Mouse (Mus musculus): Measurements from ENCODE around the gene 2410004B18Rik. TPM values are rescaled to one million over a fixed set of nuclear protein-coding genes. Genes with fewer than 3 reads are reported as not detected.
"Not testable (repeated sequence)": the region's sequence is repeated elsewhere in the genome, so short reads cannot be mapped to it uniquely, and the experiment has no call there.

The 2410004B18Rik gene
- total RNA-seq, 2 experiments from 2014 or later, result 21.6 to 22.5 TPM

DNA sequence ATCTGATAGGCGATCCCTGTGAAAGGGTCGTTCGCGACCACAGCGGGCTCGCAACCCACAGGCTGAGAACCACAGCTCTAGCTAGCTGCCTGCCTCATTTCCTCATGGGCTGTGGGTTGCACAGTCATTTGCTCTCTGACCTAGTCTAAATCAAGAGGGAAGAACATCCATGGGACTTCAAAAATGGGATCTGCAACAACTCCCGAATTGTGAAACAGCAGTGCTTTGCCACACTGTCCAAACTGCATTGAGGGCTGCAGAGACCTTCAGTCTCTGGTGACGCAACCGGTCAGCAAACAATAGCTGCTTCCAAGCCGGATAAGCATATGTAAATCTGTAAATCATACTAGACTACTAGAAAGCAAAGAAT lies 26.2 kb downstream of the 2410004B18Rik start:
- no peak for DNase-seq (ENCODE audit: low spot score in 2 of 2)

DNA sequence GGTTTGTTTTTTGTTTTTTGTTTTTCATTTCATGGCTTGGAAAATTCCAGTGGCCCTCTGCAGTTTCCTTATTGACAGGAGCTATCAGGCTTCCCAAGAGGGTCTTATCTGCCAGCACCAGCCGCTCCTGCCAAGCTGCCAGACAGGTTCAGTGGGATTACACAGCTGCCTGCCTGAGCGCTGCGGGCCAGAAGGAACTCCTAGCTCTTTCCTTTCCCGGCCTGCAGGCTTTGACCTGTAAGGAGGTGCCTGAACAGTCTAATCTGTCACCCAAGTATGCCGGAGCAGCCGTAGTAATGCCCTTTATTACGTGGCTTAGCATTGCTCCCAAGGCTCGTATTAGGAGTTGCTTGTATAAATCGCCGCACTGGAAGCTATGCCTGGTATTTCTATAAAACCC lies 26.7 kb downstream of the 2410004B18Rik start:
- no peak for DNase-seq (ENCODE audit: low spot score in 2 of 2)

DNA sequence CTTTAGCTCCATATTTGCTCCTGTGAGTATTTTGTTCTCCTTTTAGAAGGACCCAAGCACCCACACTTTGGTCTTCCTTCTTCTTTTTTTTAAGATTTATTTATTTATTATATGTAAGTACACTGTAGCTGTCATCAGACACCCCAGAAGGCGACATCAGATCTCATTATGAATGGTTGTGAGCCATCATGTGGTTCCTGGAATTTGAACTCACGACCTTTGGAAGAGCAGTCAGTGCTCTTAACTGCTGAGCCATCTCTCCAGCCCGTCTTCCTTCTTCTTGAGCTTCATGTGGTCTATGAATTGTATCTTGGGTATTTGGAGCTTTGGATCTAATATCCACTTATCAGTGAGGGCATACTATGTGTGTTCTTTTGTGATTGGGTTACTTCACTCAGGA lies 27.8 kb downstream of the 2410004B18Rik start:
- not testable (repeated sequence) for DNase-seq (ENCODE audit: low spot score in 2 of 2)

DNA sequence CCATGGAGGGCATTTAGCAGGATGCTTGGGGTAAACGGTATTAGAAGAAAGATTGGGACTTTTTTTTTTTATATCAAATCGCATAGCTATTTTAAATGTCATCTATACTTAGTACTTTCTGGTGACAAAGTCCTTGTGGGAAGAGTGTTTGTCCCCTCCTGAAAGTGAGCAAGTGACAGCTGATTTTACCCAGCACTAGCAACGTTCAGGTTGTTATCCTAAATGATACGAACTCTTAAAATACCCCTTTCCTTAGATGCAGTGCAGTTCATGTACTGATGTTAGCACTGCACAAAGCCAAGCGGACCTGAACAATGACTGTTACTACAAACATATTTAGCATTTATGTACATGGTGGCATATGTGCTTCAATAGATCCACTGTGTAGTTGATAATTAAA lies 29.0 kb downstream of the 2410004B18Rik start:
- no peak for DNase-seq (ENCODE audit: low spot score in 2 of 2)

DNA sequence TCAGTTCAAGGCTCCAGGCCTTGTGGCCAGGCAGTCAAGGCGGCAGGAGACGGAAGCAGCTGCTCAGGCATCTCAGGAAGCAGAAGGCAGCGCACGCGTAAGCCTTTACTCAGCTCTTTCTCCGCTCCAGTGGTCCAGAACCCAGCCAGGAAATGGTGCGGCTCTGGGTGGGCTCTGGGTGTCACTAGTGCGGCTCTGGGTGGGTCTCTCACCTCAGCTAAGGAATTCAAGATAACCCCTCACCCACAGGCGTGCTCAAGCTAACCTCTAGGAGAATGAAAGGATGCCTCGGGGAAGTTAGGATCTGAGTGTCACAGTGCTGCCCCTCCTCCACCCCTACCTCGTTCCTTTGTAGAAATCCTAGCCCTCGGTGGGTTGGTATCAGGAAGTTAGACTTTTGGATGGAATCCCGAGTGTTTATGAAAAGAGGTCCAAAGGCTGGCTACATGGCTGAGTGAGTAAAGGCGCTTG lies 31.3 kb downstream of the 2410004B18Rik start:
- DNase-seq (ENCODE audit: low spot score in 2 of 2), result no peak

DNA sequence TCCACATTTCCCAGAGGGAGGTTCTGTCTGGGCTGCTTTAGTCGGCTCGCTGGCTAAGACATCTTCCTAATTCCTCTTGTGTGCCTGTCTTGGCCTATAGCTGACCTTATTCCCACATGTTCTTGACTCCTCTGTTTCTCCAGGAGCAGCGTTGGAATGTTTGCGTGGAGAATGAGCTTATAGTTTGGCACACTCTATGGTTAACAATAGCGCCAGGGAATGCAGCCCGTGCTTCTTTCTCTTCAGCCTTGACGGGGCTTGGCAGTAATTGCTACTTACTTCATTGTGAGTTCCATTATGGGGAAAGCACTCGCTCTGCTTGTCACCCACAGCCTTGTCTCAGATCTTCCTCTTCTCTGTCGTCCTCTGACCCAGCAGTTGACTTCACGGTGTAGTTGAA lies 33.7 kb downstream of the 2410004B18Rik start:
- no peak for DNase-seq (ENCODE audit: low spot score in 2 of 2)

DNA sequence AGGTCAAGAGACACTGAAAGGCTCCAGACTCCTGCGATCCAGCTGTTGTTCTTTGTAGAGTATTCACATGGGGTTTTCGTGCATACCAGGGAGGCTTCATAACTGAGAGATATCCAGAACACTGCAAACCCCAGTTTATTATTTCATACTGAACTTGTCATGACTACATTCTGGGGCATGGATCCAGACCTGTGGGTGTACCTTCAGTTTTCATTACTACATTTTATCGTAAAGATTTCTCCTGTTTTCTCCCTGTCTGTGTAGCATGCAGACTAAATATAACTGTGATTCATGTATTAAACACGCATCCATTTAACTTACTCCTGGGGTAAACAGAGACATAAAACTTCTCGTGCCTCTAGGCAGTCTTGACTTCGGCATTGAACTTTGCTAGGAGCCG lies 37.2 kb downstream of the 2410004B18Rik start:
- DNase-seq (ENCODE audit: low spot score in 2 of 2), result no peak

DNA sequence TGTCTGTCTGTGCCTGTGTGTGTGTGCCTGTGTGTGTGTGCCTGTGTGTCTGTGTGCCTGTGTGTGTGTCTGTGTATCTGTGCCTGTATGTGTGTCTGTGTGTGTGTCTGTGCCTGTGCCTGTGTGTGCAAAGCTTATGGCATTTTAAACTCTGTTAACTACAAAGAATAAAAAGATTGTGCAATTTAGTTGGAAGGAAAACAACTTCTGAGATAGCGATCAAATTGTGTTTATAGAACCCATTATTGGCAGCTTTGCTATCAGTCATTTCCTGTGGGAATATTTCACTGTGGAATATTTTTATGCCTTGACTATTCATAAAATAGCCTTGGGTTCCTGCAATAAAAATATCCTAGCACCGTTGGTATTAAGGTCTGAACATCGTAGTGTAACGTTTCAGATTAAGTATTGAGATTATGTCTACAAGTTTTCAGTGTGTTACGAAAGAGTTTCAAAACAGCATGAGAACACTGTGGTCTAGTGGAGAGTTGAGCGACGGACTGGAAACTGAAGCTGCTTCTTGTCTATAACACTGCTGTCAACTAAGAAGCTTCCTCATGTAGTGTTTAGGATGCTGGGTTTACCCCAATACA lies 47.6 kb downstream of the 2410004B18Rik start:
- no peak for DNase-seq (ENCODE audit: low spot score in 2 of 2)

DNA sequence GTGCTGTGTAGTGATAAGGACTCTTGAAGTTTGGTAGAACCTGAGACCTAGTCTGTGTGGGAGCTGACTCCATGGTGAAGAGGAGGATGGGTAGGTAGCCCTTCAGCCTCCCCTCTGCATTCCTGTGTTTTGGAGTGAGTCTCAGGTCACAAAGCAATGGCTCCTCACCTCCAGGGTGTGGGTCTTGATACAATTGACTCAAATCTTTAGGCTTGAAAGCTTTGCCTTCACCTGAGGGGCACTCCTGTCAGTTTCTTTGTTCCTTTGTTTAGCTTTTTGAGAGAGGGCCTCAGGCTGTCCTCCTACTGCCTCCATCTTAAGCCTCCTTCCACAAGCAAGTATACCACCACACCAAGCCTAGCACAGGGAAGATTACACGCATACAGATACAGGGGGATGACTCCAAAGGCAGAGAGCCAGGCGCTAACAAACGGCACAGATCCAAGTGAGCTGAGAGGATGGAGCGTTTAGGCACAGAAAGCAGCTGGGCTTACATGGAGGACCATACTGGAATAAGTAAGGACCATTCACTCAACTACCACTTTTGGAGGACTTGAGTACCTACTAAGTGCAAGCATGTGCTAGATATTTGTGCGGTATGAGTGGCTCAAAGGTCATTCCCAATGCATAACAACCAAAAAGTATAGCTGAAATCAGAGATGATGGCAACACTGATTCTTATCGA lies 48.6 kb downstream of the 2410004B18Rik start:
- no peak for DNase-seq (ENCODE audit: low spot score in 2 of 2)

DNA sequence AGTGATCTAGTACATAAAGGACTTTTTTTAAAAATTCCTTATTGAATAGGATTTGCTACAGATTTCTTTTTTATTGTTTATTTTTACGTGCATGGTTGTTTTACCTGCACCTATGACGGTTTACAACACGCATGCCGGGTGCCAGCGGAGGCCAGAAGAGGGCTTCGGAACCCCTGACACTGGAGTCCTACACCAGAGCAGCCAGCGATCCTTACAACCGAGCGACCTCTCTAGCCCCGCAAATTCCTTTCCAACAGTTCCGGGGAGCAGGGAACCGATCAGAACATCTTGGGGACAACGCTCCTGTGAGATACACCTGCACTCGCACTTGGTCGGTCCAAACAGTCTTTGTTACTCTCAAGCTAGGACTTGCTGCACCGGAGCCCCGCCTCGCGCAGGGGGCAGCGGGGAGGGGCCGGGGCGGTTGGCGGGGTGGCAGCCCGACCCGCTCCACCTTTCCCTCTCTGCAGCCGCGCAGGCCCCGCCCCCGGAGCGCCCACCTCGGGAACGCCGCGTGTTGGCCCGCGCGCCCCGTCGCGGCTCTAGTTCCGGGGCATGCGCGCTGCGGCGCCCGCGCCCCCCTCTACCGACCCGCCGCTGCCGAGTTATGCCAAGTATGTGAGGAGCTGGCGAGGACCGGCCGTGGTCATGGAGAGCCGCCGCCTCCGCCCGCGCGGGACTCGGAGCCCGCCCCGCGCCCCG lies 49.6 kb downstream of the 2410004B18Rik start, which contains the start of gene Syde2:
TSS of gene Syde2 (plus strand) at position 603 of the 702 bp plus-strand sequence.
- peak; percentile 49 to 52 for DNase-seq (ENCODE audit: low spot score in 2 of 2)

DNA sequence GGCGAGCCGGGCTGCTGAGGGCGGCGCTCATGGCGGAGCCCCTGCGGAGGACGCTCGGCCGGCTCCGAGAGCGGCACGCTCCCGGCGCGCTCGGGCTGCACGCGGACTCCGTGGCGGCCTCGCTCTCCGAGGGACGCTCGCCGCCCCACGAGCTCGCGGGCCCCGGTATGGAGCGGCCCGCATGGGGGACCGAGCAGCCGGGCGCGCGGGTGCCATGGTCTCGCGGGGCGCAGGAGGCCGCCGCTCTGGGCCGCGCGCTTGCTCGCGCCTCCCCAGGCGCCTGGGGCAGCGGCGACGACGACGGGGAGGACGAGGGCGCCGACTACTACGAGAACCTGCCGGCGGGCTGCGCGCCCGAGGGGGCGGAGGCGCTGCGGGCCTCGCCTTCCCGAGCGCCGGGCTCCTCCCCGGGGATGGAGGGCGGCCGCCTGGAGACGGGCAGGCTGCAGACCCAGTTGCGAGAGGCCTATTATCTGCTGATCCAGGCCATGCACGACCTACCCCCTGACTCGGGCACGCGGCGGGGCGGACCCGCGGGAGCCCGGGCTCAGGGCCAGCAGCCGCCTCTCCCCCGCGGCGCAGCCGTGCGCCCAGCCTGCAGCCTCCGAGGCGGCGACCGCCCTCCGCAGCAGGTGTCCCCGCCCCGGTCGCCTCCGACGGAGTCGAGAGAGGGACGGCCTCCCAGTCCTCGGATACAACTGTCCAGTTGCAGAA lies 50.3 kb downstream of the 2410004B18Rik start:
- peak; percentile 64 to 69 for DNase-seq (ENCODE audit: low spot score in 2 of 2)

DNA sequence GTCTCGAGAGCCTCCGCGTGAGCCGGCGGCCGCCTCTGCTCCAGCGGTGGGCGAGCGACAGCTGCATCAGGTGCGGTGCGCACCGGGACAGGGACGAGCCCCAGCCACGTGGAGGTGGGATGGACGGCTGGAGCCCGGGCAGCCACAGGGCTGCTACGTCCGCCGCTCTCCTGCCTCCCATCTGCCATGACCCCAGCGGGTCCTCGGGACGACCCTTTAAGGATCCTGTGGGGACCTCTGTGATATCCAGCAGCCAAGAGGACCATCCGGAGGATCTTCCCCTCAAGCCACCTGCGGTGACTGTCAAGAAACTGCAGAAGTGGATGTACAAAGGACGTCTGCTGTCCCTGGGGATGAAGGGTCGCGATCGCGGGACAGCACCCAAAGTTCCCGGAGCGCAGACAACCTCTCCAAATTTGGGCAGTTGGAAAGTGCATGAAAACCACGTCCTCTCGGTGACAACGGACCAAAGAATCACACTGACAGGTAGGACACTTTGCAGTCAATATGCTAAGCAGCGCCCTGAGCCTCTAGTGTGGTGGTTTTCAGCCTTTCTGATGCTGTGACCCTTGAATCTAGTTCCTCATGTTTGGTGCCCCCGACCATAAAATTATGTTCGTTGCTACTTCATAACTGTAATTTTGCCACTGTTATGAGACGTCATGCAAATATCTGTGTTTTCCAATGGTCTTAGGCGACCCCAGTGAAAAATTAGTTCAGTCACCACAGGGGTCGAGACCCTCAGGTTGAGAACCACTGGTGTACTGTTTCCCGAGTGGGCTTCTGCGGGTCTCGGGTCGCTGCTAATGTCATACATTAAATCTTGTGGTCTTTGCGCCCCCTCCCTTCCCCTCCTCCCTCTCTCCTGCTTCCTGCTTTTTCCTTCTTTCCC lies 51.1 kb downstream of the 2410004B18Rik start:
- DNase-seq (ENCODE audit: low spot score in 2 of 2), result no peak

DNA sequence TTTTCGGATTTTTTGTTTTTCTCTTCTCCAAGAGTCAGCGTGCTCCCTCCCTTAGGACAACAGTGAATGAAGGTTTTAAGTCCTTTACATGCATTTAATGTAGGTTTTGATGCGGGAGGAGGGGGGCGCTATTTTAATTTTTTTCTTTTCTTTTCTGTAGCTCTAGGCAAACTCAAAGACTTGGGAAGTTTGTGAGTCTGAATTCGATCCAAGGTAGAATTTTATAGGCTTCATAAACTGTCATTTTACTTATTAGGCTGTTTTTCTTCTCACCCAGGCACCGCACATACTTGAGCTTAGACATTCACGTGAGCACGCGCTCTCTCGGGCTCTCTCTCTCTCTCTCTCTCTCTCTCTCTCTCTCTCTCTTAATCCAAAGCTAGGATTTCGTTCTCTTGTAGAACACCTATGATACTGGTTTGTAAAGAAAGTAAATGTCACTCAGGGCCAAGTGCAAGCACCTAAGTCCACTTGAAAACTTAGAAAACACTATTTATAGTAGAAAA lies 51.8 kb downstream of the 2410004B18Rik start:
- no peak for DNase-seq (ENCODE audit: low spot score in 2 of 2)

DNA sequence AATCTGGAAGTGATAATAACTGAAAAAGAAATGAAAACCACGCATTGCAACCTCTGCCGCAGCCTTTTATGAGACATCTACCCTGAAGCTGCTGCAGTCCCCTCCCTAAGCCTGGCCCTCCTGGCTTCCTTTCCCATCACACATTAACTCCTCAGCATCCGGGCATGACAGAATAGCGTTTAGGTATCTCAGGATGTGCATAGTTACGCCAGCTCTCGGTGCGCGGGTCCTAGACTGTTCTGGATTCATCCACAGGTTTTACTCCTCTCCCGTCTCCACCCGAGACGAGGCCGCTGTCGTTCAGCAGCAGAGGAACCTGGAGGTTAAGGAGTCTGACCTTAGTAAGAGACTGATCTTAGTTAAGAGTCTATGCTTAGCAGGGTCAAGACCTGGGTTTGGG lies 53.3 kb downstream of the 2410004B18Rik start:
- no peak for DNase-seq (ENCODE audit: low spot score in 2 of 2)

DNA sequence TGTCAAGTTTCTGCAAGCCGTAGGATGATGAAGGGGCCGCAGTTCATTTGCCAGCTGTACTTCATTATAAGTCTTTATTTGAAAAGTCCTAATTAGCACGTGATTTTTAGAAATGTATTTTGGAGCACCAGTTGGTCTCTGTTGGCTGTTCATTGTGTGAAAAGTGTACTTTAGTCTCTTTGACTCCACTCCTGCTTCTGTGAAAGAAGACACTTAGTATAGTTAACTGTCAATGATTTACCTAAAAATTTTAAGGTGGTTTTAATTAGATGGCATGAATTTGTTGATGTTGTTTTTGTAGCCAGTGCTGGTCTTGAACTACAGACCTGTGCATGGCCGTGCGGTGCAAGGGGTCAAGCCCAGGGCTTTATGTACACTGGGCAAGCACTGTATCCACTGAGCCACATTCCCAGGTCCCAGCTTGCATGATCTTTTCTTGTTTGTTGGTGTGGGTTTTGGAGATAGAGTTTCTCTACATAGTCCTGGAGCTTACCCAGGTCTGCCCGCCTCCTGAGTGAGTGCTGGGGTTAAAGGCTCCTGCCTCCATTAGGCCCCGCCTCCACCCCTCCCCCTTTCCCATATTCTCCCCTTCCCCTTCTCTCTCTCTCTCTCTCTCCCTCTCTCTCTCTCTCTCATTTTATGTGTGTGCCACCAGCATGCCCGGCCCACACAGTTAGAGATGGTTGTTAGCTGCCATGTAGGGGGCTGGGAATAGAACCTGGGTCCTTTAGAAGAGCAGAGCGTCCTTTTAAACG lies 54.3 kb downstream of the 2410004B18Rik start:
- no peak for DNase-seq (ENCODE audit: low spot score in 2 of 2)

DNA sequence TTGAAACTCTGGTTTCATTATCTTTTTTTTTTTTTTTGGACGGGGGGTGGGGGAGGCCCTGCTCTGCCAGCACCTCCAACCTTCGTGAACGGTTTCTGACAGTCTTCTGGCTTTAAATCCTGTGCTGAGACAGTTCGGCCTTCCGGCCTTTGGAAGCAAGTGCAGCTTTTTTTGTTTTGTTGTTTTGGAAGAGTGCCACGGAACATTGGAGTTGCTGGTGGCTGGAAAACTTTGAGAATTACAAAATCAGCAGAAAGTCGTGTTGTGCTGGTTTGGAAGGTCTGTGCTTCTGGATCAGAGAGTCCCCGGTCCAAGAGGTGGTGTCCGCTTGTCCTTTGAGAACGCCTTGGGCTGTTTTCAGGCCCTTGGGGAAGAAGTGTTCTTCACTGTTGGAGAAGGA lies 55.0 kb downstream of the 2410004B18Rik start:
- peak in 1 of 2 experiments; percentile 27 for DNase-seq (ENCODE audit: low spot score in 2 of 2)

DNA sequence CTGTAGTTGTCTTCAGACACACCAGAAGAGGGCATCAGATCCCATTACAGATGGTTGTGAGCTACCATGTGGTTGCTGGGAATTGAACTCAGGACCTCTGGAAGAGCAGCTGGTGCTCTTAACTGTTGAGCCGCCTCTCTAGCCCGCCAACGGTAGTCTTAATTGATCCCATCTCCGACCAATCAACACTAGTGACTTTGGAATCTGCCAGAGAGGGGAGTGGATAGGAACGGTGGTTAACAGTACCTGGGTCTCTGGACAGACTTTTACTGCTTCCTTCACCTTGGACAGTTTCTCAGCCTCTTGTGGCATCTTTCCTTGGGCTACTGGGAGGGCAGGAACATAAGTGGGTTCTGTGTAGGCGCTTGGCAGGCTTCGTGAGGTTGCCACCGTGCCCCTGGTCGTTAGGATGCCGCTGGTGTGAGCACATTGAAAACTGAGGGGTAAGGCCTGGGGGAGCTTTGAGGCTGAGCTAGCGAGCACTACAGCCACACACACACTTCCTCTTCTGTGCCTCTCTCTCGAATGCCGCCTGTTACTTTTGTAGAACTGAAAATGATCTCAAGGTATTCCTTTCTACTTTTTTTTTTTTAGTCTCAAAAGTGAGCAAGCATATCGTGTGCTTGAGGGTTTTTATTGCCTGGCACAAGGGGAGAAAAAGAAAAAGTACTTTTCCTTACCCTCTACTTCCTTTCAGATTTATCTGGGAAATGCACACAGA lies 55.8 kb downstream of the 2410004B18Rik start:
- no peak for DNase-seq (ENCODE audit: low spot score in 2 of 2)

Measured in adrenal gland, postnatal 4 days (tissue).